Mouse (Mus musculus) layer of hippocampus, adult 9-10 months (tissue): Measurements from ENCODE around the gene Lin28a.

Source experiments
- DNase-seq: peaks from one replicate; pipeline ENCODE4 v3.0.0; 2022; ENCODE audit warnings: low spot score

Gene Lin28a

GRCm38 (mm10) chr4:133978021-133978711 is 40.5 kb downstream of the Lin28a start:
- no peak for DNase-seq

GRCm38 (mm10) chr4:133971741-133972140 is 46.9 kb downstream of the Lin28a start:
- DNase-seq, result no peak

DNA sequence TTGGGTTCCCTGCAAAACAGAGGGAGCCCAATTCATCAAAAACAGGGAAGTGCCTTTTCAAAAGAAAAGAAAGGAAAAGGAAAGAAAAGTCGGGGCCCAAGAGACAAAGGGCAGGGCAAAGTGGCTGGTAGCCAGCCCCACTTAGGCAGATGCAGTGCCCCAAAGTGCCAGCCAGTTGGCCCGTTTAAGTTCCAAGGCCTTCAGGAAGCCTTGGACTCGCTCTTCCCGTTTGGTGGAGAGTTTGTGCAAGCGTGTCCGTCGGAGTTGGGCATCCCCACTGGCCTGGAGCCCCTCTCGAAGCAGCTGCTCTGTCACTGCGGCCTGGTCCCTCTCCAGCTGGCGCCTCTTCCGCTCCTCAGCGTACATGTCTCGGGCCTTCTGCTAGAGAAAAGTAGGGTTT is 47.8 kb downstream of the Lin28a start:
- DNase-seq, result no peak

DNA sequence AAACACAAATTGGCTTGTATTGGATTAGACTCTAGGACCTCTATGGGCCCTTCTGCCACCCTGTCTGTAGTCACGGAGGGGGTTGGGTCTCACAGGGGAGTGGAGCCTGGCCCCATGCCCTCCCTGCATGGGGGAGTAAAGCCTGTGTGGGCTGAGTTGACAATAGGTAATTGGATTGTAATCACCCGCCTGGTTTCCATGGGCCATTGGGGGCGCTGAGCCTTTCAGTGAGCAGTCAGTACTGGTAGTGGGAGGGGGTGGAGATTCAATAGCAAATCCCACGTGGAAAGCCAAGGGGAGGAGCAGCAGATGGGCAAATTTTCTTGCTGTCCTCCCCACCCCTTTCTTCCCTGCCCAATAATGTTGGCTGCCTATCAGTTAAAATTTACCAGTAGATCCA is 48.4 kb downstream of the Lin28a start:
- no peak for DNase-seq

- DNase-seq, result no peak
Measured at GRCm38 (mm10) chr4:133969114-133969770, 49.4 kb downstream of the Lin28a start.

DNA sequence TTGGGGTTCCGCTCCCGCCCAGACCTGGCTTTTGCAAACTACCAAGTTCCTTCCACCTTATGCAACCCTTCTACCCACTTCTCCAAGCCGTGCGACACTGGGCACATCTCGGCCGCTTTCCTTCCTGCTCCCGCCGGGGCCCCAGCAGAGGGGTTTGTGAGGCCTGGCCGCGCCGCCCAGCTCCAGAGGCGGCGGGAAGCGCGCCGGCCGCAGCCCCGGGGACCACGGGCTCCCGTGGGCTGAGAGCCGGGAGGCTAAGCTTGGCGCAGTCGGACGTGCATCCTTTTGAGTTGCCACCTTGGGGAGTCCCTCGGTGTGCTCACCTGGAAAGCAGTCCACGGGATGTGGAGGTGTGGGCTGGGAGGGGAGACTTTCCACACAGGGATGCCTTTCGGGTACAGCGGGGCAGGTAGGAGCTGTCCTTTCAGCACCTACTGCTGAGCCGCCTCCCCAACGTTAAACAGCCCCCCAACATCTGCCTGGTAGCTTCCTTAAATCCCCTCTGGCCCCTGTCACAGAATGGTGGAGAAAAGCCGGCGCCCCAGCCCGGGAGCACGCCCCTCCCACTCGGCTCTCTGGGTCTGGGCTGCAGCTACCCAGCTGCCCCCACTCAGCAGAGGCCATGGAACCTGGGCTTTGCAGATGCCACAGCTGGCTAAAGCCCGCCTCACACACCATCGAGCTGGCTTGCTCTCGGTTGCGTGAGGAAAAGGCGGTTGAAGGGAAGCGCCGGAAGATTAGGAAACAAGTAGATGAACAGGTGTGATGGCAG is 50.3 kb downstream of the Lin28a start, which contains the start of gene Hmgn2:
Gene Hmgn2, minus strand, starts transcription at position 501 of the 772 bp plus-strand sequence.
- peak; percentile 15 for DNase-seq

DNA sequence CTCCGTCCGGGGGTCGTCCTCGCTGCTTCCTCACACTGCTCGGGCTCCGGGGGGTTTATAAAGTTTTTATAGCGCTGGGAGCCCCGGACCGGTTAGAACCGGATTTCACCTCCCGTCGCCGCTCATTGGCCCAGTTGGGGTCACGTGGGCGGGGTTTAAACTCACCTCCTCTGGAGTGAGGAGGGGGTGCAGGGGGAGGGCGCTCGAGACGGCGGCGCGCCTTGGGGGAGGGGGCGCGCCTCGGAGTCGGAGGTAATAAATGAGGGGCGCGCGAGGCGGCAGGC is 50.8 kb downstream of the Lin28a start:
- peak; percentile 78 for DNase-seq

DNA sequence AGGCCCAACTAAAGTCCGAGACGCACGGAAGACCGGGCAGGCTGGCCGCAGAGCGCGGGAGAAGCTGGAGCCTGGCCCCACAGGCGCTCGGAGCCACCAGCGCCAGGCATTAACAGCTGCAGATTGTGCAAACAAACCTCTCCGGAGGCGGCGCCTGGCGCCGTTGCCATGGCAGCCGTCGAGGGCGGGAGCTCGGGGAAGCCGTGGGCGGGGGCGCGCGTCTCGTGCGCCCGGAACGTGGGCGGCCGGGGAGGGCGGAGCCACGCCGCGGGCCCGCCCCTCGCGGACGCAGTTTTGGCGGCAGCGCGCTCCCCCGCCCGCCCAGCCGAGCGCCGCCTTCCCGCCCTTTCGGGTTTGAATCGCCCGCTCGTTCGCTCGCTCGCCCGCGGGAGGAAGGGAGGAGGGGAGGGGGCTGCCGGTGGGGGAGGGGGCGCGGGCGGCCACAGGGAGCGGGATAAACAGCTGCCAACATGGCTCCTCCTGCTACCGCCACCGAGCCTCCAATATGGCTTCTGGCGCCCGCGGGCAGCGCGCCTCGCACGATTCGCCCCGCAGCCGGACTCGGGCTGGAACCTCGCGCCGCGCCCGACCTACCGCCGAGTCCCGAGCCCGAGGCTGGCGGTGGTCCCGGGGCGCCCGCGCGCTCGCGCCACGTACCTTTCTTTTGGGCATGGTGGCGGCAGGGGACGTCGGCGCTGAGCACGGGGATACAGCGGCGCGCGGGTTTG is 51.3 kb downstream of the Lin28a start:
- DNase-seq, result peak; percentile 88

- no peak for DNase-seq
Measured at GRCm38 (mm10) chr4:133966271-133966940, 52.2 kb downstream of the Lin28a start.

- no peak for DNase-seq
Measured at GRCm38 (mm10) chr4:133962566-133962965, 56.1 kb downstream of the Lin28a start.

GRCm38 (mm10) chr4:133958884-133959283 is 59.8 kb downstream of the Lin28a start:
- no peak for DNase-seq

DNA sequence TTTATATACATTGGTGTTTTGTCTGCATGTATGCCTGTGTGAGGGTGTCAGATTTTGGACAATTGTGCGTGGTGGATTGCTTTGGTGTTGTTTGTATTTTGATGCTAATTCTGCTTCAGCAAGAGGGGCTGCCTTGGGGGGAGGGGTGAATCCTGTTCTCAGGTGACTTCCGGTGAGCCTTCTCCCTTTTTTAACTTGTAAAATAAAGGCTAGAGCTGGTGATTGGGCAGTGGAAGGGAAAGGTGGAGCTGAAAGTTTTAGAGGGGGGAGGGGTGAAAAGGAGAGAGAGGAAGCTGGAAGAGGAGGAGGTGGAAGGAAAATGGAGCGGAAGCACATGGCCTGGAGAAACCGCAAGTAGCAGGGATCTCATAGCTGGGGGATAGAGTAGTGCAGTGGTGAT is 62.3 kb downstream of the Lin28a start:
- no peak for DNase-seq
